Mouse (Mus musculus) frontal cortex, postnatal 36 days (tissue): ENCODE results near the gene Ajm1.
"Not testable (repeated sequence)": the region's sequence is repeated elsewhere in the genome, so short reads cannot be mapped to it uniquely, and the experiment has no call there.

ENCODE experiments used
- DNase-seq, 2 experiments: peaks; one replicate each; pipeline ENCODE4 v3.0.0; 2022; ENCODE audit warnings: low spot score in 2 of 2

Ajm1 gene

GRCm38 (mm10) chr2:25568473-25569019 lies 13.0 kb downstream of the Ajm1 start:
- DNase-seq: no peak

- DNase-seq: no peak
Measured at GRCm38 (mm10) chr2:25566558-25566957, 15.0 kb downstream of the Ajm1 start.

GRCm38 (mm10) chr2:25565741-25566140 lies 15.8 kb downstream of the Ajm1 start:
- DNase-seq: no peak

- DNase-seq: no peak
Measured at GRCm38 (mm10) chr2:25561946-25562345, 19.6 kb downstream of the Ajm1 start.

- no peak for DNase-seq
Measured at GRCm38 (mm10) chr2:25560551-25560950, 21.0 kb downstream of the Ajm1 start.

GRCm38 (mm10) chr2:25558774-25559173 lies 22.8 kb downstream of the Ajm1 start:
- no peak for DNase-seq

GRCm38 (mm10) chr2:25557964-25558360 lies 23.6 kb downstream of the Ajm1 start:
- no peak for DNase-seq

GRCm38 (mm10) chr2:25557221-25557963 lies 24.2 kb downstream of the Ajm1 start, which contains the start of gene Edf1:
Gene Edf1 (plus strand): TSS chr2:25557847.
- DNase-seq: peak; percentile 95 to 96

GRCm38 (mm10) chr2:25556296-25556695 lies 25.3 kb downstream of the Ajm1 start:
- no peak for DNase-seq

- not testable (repeated sequence) for DNase-seq
Measured at GRCm38 (mm10) chr2:25555479-25555878, 26.1 kb downstream of the Ajm1 start.

GRCm38 (mm10) chr2:25553171-25553786 lies 28.3 kb downstream of the Ajm1 start:
- DNase-seq: not testable (repeated sequence)

GRCm38 (mm10) chr2:25551186-25551585 lies 30.4 kb downstream of the Ajm1 start:
- peak in 1 of 2 experiments; percentile 40 for DNase-seq

- DNase-seq: no peak
Measured at GRCm38 (mm10) chr2:25549021-25549991, 32.3 kb downstream of the Ajm1 start.

- peak; percentile 98 to 99 for DNase-seq
Measured at GRCm38 (mm10) chr2:25546811-25547491, 34.6 kb downstream of the Ajm1 start, which contains the start of gene Traf2. Gene Traf2 (minus strand): TSS chr2:25546940.

GRCm38 (mm10) chr2:25545996-25546810 lies 35.4 kb downstream of the Ajm1 start:
- DNase-seq: no peak

- no peak for DNase-seq
Measured at GRCm38 (mm10) chr2:25541644-25542367, 39.8 kb downstream of the Ajm1 start.

GRCm38 (mm10) chr2:25540541-25540948 lies 41.0 kb downstream of the Ajm1 start:
- no peak for DNase-seq

- no peak for DNase-seq
Measured at GRCm38 (mm10) chr2:25536531-25536930, 45.0 kb downstream of the Ajm1 start.

GRCm38 (mm10) chr2:25534866-25535182 lies 46.7 kb downstream of the Ajm1 start:
- DNase-seq: no peak
